Mouse (Mus musculus) E14TG2a.4 (cell line): ENCODE measurements around the gene Acads.
"Not testable (repeated sequence)": the region's sequence is repeated elsewhere in the genome, so short reads cannot be mapped to it uniquely, and the experiment has no call there.

Experiments used
- H3K27me3 ChIP-seq: 2 replicates; pipeline ENCODE4 v1.6.1; 2014; ENCODE audit warnings: low read length, control low read depth; ENCODE audit not compliant: insufficient read depth
- H3K36me3 ChIP-seq: 2 replicates; pipeline ENCODE4 v1.6.1; 2014; ENCODE audit warnings: low read length, control low read depth; ENCODE audit not compliant: insufficient read depth
- H3K4me1 ChIP-seq: replicated peaks from 2 replicates; pipeline ENCODE4 v1.6.1; 2014; ENCODE audit warnings: low read depth, low read length, control low read depth
- H3K4me3 ChIP-seq: replicated peaks from 2 replicates; pipeline ENCODE4 v1.5.1; 2014; ENCODE audit warnings: mild to moderate bottlenecking, low read length
- H3K9me3 ChIP-seq: 2 replicates; pipeline ENCODE4 v1.6.1; 2014; ENCODE audit warnings: low read length, control low read depth
- CTCF ChIP-seq: conservative IDR thresholded peaks from 2 replicates; pipeline ENCODE4 v1.5.1; 2014; ENCODE audit warnings: low read length
- NANOG ChIP-seq: IDR thresholded peaks from 2 replicates; pipeline ENCODE4 v1.6.1; 2014; ENCODE audit warnings: borderline replicate concordance, low read length, mixed read lengths
- POU5F1 ChIP-seq: IDR thresholded peaks from 2 replicates; pipeline ENCODE4 v1.6.1; 2014; ENCODE audit warnings: low read length, borderline replicate concordance

Acads gene

DNA sequence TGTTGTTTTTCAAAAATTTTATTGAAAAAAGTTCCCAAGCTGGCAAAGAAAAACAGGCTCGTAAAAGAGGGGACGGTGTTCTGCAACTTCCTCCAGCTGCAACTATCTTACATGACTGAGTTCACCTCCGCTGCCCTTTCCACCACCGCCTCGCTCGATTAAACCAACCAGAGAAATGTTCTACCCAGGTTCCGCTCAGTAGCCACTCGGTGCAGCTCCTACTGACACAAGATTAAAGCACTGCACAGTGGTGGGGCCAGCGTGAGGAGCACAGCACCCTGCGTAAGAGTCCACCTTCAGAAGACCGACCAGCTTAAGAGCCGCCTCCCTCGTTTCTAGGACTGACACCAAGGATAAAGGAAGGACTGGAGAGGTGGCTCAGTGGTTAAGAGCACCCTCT is 32.3 kb upstream of the Acads start:
- H3K9me3 ChIP-seq = no peaks in the 10 kb centered on the region
- H3K4me1 ChIP-seq = peaks cover 95% of the 10 kb centered on the region
- H3K36me3 ChIP-seq = peaks cover 91% of the 10 kb centered on the region
- no peaks in the 10 kb centered on the region for H3K27me3 ChIP-seq
- TF ChIP-seq NANOG (no peak), CTCF (no peak), POU5F1 (no peak)
- peak overlapping the region; percentile 52 for H3K4me3 ChIP-seq

DNA sequence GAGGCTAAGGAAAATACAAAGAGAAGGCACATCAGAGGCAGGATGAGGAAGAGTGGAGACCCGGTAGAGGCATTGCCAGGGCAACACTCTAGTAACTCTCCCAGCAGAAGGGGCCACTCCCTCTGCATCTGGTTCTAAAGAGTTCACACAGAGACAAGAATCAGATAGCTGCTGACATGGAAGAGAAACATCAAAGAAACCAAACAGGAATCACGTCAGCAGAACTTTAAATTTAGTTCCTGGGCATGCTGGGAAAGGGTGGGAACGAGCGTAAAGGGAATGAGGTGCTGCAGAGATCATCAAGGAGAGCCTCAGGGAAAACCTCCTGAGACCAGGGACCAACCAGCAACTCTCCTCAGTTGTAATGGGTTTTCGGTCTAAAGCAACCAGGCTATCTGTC is 31.8 kb upstream of the Acads start:
- H3K4me3 ChIP-seq = peak overlapping the region; percentile 39
- no peaks in the 10 kb centered on the region for H3K27me3 ChIP-seq
- peaks cover 95% of the 10 kb centered on the region for H3K4me1 ChIP-seq
- no peaks in the 10 kb centered on the region for H3K9me3 ChIP-seq
- no peak for TF ChIP-seq POU5F1
- TF ChIP-seq NANOG = no peak
- TF ChIP-seq CTCF = no peak
- H3K36me3 ChIP-seq = peaks cover 91% of the 10 kb centered on the region

DNA sequence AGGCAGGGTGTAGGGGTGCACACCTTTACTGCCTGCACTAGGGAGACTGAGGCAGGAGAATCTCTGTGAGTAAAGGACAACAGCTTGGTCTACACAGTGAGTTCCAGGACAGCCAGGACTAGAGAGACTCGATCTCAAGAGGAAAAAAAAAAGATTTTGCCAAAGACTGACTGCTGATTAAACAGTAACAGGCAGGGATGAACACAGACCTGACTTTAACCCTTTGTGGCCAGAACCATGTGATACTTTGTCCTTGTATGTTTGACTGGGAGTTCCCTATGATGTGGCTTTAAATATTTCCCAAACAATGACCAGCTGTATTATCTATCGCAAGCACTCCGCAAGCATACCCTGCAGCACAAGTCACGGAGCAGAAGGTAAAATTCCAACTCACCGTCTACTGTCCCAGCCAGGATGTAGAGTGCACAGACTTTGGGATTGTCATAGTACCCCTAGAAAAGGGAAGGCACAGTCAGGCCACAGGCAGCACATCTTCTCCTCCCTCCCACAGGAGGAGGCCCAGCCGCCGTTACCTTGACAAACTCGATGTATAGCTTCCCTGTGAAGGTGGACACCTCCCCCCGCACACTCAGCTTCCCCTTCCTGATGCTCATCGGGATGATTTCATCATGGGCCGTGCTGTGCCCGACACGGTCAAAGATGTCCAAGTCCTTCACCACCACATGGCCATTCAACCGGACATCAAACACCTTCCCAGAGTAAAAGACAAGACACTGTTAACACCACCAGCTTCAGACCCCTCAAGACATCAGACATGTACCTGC is 30.7 kb upstream of the Acads start:
- Histone ChIP-seq H3K9me3 (no peaks in the 10 kb centered on the region), H3K4me1 (peaks cover 95% of the 10 kb centered on the region), H3K36me3 (peaks cover 96% of the 10 kb centered on the region), H3K4me3 (0 out of 2 replicates have a peak overlapping the region, but pooled peaks have one; percentile 39), H3K27me3 (no peaks in the 10 kb centered on the region)
- no peak for TF ChIP-seq NANOG
- no peak for TF ChIP-seq CTCF
- TF ChIP-seq POU5F1 = no peak

DNA sequence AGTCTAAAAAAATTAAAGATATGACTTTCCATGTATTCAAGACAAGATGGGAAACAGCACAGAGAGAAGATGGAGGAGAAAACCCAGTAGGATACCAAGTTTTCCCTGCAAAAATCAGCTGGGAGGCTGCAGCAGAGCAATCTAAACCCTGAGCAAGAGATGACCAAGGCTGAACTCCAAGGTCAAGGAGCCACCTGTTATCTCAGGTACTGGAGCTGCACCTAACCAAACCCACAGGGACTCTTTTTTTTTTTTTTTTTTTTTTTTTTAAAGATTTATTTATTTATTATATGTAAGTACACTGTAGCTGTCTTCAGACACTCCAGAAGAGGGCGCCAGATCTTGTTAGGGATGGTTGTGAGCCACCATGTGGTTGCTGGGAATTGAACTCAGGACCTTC is 29.7 kb upstream of the Acads start:
- not testable (repeated sequence) for H3K27me3 ChIP-seq, H3K9me3 ChIP-seq, H3K4me3 ChIP-seq
- Histone ChIP-seq H3K4me1 (peaks cover 95% of the 10 kb centered on the region), H3K36me3 (peaks cover 97% of the 10 kb centered on the region)

DNA sequence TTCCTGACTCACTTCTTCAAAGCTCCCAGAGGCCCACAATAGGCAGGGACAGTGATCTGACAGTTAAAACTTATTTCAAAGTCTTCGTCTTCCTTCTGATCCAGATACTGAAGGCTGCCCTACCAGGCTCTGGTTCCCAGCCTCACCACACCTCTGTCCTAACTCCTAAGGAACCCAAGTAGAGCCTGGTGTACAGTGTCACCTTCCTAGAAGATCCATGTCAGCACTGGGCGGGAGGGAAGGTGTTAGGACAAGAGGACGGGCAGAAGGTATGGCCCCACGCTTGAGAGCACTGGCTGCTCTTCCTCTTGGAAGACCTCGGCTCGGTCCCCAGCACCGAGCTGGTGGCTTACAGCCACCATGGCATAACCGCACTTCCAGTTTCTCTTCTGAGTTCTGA is 29.2 kb upstream of the Acads start:
- Histone ChIP-seq H3K36me3 (peaks cover 97% of the 10 kb centered on the region), H3K9me3 (no peaks in the 10 kb centered on the region), H3K4me1 (peaks cover 95% of the 10 kb centered on the region), H3K27me3 (no peaks in the 10 kb centered on the region), H3K4me3 (no peak overlapping the region)
- TF ChIP-seq POU5F1 (no peak), NANOG (no peak), CTCF (no peak)

DNA sequence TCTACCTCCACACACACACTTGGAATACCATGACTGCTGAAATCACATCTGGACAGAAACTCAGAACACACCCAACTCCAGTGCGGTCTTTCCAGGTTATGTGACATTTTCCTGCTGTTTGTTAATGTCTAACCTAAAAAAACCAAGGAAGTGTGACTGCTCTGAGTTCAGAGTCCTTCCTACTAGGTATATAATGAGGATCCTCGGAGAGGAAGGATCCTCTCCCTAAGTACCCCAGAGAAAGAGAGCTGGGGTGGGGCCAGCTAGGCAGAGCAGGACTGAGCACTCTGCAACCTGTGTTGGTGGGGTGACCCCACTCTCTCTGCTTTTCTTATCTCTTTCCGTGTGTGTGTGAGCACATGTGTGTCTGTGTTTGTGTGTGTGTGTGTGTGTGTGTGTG is 28.2 kb upstream of the Acads start:
- no peaks in the 10 kb centered on the region for H3K27me3 ChIP-seq
- peaks cover 95% of the 10 kb centered on the region for H3K4me1 ChIP-seq
- no peaks in the 10 kb centered on the region for H3K9me3 ChIP-seq
- peaks cover 97% of the 10 kb centered on the region for H3K36me3 ChIP-seq
- no peak overlapping the region for H3K4me3 ChIP-seq
- TF ChIP-seq POU5F1 = no peak
- no peak for TF ChIP-seq CTCF
- TF ChIP-seq NANOG = no peak

DNA sequence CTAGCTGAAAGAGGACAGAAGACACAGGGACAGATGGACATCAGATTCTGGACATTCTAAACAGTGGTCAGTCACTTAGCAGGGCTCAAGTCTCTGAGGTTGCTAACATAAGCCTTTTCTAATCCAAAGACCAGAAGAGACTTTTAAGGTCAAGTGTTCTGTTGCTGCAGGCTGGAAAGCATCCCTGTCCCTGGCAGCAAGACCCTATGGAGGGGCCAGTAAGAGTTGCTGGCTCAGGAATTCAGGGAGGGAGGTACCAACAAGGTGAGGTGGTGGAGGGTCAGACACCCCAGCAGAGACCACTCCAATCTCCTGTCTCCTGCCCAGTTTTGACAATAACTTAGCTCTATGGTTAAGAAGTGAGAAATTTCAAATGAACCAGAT is 27.6 kb upstream of the Acads start:
- Histone ChIP-seq H3K4me3 (0 out of 2 replicates have a peak overlapping the region, but pooled peaks have one; percentile 1), H3K27me3 (no peaks in the 10 kb centered on the region), H3K36me3 (peaks cover 95% of the 10 kb centered on the region), H3K9me3 (no peaks in the 10 kb centered on the region), H3K4me1 (peaks cover 95% of the 10 kb centered on the region)
- no peak for TF ChIP-seq CTCF
- TF ChIP-seq NANOG = no peak
- no peak for TF ChIP-seq POU5F1

DNA sequence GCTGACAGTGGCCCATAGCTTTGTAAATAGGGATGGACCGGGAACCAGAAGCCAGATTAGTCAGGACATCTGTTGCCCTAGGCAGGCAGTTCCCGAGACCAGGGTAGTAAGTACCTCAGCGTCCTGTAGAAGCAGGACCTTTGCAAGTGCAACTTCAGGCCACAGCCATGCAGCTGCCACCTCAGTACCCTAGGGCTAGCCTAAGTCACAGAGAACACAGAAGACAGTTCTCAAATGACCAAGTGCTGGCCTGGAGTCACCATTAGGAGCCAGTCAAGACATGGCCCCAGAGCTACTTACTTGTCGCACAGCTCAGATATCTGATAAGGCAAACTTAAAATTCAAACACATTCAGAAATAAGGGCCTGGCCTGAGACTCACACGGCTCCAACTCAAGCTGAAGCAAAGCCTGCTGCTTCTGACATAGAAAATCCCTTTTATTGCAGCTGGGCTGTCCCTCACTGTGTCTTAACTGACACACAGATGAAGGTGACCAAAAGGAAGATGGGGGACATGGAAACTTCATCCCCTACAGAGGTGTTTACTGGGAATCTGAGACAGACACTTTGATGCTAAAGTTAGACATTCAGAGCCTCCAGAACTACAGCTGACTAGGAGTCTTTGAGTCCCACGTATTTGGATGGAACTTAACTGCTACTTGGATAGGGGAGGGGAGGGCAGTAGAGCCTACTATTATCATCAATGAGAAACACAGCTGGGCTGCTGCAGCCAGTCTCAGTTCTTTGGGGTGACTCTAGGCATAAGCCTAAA is 27.0 kb upstream of the Acads start:
- no peak for TF ChIP-seq NANOG
- no peak for TF ChIP-seq CTCF
- TF ChIP-seq POU5F1 = no peak
- H3K9me3 ChIP-seq = no peaks in the 10 kb centered on the region

More for the DNA sequence above, 27.0 kb upstream of the Acads start:
- Histone ChIP-seq H3K4me3 (peak overlapping the region; percentile 39), H3K36me3 (peaks cover 89% of the 10 kb centered on the region), H3K27me3 (no peaks in the 10 kb centered on the region), H3K4me1 (peaks cover 95% of the 10 kb centered on the region)
